Mouse (Mus musculus): Measurements from ENCODE around the gene Olfml2a. TPM values are rescaled to one million over a fixed set of nuclear protein-coding genes. Genes with fewer than 3 reads are reported as not detected.

Gene Olfml2a
- polyA plus RNA-seq, 1 experiment from 2014 or later: 3.6 TPM

DNA sequence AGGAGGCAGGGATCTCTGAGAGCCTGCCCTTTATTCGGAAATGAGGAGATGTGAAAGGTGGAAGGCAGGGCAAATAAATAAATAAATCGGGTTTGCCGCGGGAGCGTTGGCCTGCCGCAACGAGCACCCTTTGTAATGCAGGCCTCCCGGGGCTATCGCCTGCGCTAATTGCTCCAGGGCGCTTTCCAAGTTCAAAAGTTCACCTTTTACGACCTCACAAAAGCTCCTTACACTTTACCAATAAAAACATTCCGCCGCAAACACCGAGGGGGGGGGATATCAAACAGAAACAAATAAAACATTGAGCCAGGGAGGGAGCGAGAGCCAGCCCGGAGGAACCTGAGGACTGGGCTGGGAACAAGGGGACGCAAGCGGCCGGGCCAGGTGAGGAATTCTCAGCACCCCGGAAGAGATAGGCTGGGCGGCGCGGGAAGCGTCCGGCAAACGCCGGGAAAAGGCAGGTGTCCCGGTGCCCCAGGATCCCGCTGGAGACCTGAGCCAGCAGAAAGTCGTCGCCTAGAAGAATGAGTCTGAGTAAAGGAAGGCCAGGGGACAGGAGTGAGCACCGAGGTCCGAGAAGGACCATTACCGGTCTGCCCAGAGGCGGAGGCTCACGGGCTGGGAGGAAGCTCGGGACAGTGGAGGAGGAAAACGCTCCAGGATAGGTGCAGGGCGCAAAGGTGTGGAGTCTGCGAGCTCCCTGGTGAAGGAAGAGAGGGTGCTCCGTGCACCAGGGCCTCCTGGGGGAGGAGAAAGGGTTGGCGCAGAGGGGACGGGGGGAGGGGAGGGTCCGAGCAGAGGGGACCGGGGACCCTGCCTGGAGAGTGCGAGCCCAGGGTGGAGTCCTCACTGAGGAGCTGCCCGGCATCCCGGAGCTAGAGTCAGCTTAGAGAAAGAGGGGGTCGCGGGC, 6.4 kb upstream of the Olfml2a start:
- H3K9me3 ChIP-seq: no peaks in the 10 kb centered on the region
- peaks cover 9% of the 10 kb centered on the region for H3K27me3 ChIP-seq (replicated peaks)
- H3K27ac ChIP-seq: 0 out of 2 replicates have a peak overlapping the region, but pooled peaks have one; percentile 3
- H3K4me3 ChIP-seq: peak overlapping the region; percentile 61
- H3K9ac ChIP-seq: peak overlapping the region; percentile 74
- peaks cover 20% of the 10 kb centered on the region for H3K4me1 ChIP-seq
- WGBS: under 1% methylated on average over 46 of the region's 51 CpGs
- H3K36me3 ChIP-seq (replicated peaks): no peaks in the 10 kb centered on the region
- peak overlapping the region; percentile 98 for H3K4me2 ChIP-seq
- ATAC-seq (replicated peaks): peak; percentile 78

DNA sequence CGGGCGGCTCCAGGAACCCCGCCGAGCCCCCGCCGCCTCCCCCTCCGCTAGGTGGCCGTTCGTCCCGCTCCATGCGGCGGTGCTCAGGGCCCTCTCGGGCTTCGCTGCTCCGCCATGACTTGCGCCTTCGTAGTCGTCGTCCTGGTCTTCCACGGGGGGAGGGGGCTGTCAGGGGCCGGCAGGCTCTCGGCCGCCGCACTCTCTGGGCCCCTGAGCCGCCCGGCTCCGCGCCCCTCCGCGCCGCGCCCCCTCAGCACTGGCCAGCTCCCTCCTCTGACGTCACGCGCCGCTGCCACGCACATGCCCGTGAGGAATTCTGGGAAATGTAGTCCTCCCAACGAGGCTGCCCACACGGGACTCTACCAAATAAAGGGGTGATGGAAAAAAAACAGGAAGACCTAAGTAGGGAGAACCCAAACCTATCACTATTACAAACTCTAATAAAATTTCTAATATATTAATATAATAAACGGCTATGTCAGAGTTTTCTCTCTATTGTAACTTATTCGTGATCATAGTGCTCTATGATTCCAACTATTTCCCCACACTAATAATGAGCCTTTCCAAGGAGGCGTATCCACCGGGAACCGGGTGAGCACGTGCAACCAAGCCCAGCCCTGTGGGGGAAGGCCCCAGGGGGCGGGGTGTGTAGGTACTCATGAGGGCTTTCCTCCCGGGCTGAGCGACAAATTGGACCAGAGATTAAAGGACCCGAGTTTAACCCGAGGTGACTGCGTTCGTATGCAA, 5.5 kb upstream of the Olfml2a start:
- Histone ChIP-seq H3K27me3 (replicated peaks) (peaks cover 11% of the 10 kb centered on the region), H3K4me1 (peaks cover 21% of the 10 kb centered on the region), H3K36me3 (replicated peaks) (no peaks in the 10 kb centered on the region), H3K27ac (0 out of 2 replicates have a peak overlapping the region, but pooled peaks have one; percentile 3), H3K9ac (peak overlapping the region; percentile 74), H3K4me2 (peak overlapping the region; percentile 98), H3K9me3 (no peaks in the 10 kb centered on the region), H3K4me3 (peak overlapping the region; percentile 61)
- under 1% methylated on average over 36 of the region's 53 CpGs for WGBS
- ATAC-seq (replicated peaks): peak; percentile 95

DNA sequence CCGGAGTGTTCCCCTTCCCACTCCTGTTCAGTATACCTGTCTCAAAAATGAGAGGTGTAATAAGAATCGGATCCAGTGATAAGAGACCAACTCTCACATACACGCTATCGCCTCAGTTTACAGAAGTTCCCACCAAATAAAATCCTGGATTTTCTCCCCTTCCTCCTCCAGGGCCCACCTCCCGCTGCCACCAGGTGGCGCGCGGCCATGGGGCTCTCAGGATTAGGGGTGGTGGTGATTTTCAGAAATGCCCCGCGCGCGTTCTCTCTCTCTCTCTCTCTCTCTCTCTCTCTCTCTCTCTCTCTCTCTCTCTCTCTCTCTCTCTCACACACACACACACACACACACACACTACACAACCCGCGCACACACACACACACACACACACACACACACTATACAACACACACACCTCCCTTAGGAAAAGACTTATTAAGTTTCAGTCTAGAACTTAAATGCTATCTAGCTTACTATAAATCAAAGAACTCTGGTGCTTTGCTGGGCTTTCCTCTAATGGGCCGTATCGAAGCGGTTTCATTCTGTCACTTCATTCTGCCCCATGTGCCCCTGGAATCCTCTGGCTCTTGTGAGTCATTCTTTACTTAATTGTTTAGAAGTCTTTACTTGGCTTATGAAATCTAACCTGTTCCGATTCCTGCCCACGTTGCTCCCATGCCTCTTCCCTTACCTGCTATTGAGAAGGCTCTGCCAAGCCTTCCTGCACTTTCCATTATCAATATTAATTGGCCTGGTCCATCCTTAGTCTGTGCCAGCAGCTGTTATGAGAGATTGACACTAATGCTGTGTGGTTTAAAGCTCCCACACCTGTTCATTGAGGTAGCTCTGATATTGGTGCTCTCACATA, 4.4 kb upstream of the Olfml2a start, which contains the start of gene Nr6a1:
Gene Nr6a1 (minus strand): TSS at position 574 of the 865 bp plus-strand sequence.
- ATAC-seq (replicated peaks): peak; percentile 37
- Histone ChIP-seq H3K4me3 (peak within 1 kb of the TSS; percentile 61), H3K4me2 (peak within 1 kb of the TSS; percentile 98), H3K9ac (0 out of 2 replicates have a peak within 1 kb of the TSS, but pooled peaks have one; percentile 10), H3K9me3 (no peaks in the 10 kb centered on the region), H3K27ac (no peak within 1 kb of the TSS), H3K36me3 (replicated peaks) (no peaks in the 10 kb centered on the region), H3K4me1 (peaks cover 29% of the 10 kb centered on the region), H3K27me3 (replicated peaks) (peaks cover 14% of the 10 kb centered on the region)
- WGBS: 13% methylated on average over 14 of the region's 19 CpGs

DNA sequence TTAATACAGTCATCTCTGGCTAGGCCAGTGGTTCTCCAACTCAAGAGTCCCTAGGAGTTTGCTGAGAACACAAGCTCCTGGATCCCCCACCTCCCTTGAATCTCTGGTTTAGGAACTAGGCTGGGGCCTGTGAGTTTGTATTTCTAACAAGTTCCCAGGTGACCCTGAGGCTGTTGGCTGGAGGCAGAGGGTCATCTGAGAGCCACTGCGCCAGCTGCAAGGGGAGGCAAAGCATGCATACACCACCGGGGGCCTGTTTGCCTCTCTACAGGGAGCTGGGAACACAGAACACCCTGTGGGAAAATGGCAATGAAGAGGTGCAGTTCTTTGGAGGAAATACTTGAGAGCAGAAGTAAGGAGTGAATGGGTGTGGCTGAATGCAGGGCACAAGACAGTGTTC, 1.5 kb upstream of the Olfml2a start:
- Histone ChIP-seq H3K9ac (no peak overlapping the region), H3K27ac (no peak overlapping the region), H3K9me3 (no peaks in the 10 kb centered on the region), H3K36me3 (replicated peaks) (no peaks in the 10 kb centered on the region), H3K4me1 (peaks cover 18% of the 10 kb centered on the region), H3K4me2 (no peak overlapping the region), H3K4me3 (no peak overlapping the region), H3K27me3 (replicated peaks) (0 out of 2 replicates have a peak, but pooled peaks cover 9% of the 10 kb centered on the region)
- no peak for ATAC-seq (replicated peaks)
- 68% methylated on average over 2 of the region's 2 CpGs for WGBS

DNA sequence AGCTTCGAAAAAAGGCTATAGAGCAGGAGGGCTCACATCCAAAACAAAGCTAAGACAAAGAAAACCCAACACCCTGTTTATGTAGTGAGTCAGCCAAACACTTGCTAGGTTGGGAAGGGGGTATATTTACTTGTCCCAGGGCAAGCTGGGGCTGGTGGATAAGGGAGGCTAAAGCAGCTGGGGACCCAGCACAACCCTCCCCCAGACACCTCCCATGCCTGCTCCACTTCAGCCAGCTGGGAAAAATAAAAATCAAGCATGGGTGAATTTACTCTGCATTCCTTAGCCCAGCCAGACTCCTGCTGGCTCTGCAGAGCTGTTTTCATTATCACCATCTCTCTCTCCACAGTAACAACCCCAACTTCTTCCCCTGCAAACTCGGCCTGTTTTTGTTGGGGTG, 2.2 kb downstream of the Olfml2a start:
- Histone ChIP-seq H3K9ac (no peak overlapping the region), H3K9me3 (no peaks in the 10 kb centered on the region), H3K4me3 (no peak overlapping the region), H3K4me1 (peaks cover 9% of the 10 kb centered on the region), H3K27me3 (replicated peaks) (0 out of 2 replicates have a peak, but pooled peaks cover 6% of the 10 kb centered on the region), H3K4me2 (no peak overlapping the region), H3K36me3 (replicated peaks) (no peaks in the 10 kb centered on the region), H3K27ac (no peak overlapping the region)
- WGBS: 20% methylated on average over 2 of the region's 2 CpGs
- ATAC-seq (replicated peaks): no peak

DNA sequence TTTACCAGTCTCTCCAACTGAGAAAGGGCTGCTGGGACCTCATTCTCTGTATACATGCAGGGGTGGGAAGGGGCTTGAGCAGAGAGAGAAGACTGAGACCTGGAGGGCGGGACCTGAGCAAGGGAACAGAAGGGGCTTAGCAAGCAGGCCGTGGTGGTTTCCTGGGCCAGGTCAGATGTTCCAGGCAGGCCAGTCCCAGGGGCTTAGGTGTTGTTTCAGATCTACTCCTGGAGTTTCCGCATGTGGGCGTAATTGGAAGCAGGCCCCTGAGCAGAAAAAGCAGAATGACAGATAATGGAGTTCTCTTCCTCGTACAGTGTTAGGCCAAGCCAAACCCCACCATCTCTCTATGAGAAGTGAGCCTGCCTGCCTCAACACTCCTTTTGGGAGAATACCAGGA, 3.2 kb downstream of the Olfml2a start:
- Histone ChIP-seq H3K27ac (no peak overlapping the region), H3K9me3 (no peaks in the 10 kb centered on the region), H3K36me3 (replicated peaks) (no peaks in the 10 kb centered on the region), H3K4me3 (no peak overlapping the region), H3K4me1 (peaks cover 9% of the 10 kb centered on the region), H3K27me3 (replicated peaks) (0 out of 2 replicates have a peak, but pooled peaks cover 6% of the 10 kb centered on the region), H3K4me2 (no peak overlapping the region), H3K9ac (no peak overlapping the region)
- no peak for ATAC-seq (replicated peaks)
- 47% methylated on average over 5 of the region's 5 CpGs for WGBS

DNA sequence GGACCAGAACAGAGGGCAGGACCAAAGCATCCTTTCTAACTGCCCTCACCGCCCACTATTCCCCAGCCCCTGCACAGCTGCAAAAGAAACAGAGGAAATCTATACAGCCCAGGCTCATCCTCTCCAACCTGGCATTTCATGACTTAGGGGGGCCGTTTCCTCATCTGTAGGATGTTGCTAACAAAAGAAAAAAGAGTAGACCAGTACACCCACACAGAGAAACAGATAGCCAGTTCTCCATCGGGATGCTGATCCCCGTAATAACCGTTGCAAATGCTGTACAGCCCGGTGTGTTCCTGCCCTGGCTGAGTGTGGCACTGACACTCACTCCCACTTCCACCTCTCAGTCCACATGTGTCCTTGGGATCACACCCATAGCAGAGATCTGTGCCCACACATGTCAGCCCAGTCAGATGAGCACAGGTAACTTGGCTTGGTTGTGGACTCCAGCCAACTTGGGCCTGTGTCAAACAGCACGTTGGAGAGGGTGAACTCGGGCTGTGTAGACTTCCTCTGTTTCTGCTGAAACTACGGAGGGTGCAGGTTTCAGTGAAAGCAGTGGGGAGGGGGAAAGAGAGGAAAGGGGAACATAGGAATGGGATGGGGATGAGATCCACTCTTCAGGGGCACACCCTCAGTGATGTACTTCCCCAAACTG, 5.1 kb downstream of the Olfml2a start:
- H3K27me3 ChIP-seq (replicated peaks): 0 out of 2 replicates have a peak, but pooled peaks cover 4% of the 10 kb centered on the region
- ATAC-seq (replicated peaks): no peak
- no peak overlapping the region for H3K4me2 ChIP-seq
- no peaks in the 10 kb centered on the region for H3K9me3 ChIP-seq
- 79% methylated on average over 9 of the region's 9 CpGs for WGBS
- H3K9ac ChIP-seq: no peak overlapping the region
- H3K27ac ChIP-seq: no peak overlapping the region
- H3K4me3 ChIP-seq: no peak overlapping the region
- H3K4me1 ChIP-seq: peaks cover 3% of the 10 kb centered on the region
- H3K36me3 ChIP-seq (replicated peaks): no peaks in the 10 kb centered on the region

DNA sequence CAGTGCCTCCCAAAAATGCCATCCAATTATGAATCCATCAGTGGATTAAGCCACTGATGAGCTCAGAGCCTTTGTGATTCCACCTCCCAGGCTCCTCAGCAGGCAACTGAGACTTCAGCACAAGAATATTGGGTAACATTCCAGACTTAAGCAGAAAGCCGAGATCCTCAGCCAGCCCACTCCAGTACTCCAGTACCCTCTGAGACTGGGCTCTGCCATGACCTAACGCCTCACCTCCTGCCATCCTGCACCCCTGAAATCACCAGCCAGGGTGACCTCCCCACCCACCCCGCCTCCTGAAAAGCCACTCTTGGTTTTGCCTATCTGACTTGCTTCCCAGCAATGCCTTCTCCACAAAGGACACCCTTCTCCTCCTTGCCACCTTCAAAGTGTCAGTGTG, 5.6 kb downstream of the Olfml2a start:
- H3K27me3 ChIP-seq (replicated peaks): 0 out of 2 replicates have a peak, but pooled peaks cover under 1% of the 10 kb centered on the region
- H3K27ac ChIP-seq: no peak overlapping the region
- no peak overlapping the region for H3K9ac ChIP-seq
- H3K4me1 ChIP-seq: no peaks in the 10 kb centered on the region
- no peaks in the 10 kb centered on the region for H3K9me3 ChIP-seq
- no peaks in the 10 kb centered on the region for H3K36me3 ChIP-seq (replicated peaks)
- no peak overlapping the region for H3K4me3 ChIP-seq
- ATAC-seq (replicated peaks): no peak
- no peak overlapping the region for H3K4me2 ChIP-seq
- 62% methylated on average over 3 of the region's 3 CpGs for whole genome bisulfite sequencing

DNA sequence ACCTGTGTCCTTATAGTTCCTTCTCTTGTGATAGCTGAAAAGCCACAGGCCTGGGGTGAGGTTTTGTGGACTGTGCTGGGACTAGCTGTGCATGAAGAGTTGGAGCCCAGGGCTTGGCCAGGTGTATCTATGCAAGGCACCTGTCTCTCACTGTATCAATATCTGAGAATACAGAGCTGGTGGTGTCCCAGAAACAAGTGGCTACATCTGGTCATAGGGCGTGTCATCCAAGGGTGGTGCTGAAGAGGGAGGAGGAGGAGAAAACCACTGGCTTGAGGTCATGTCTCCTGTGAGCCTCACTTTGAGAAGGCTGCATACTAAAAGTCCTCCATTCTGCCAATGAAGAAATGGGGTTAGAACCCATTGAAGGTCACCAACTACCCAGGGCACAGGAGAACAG, 6.2 kb downstream of the Olfml2a start:
- H3K9ac ChIP-seq: no peak overlapping the region
- no peaks in the 10 kb centered on the region for H3K36me3 ChIP-seq (replicated peaks)
- H3K9me3 ChIP-seq: no peaks in the 10 kb centered on the region
- H3K27ac ChIP-seq: no peak overlapping the region
- no peak overlapping the region for H3K4me3 ChIP-seq
- H3K4me2 ChIP-seq: no peak overlapping the region
- H3K27me3 ChIP-seq (replicated peaks): no peaks in the 10 kb centered on the region
- no peak for ATAC-seq (replicated peaks)
- 97% methylated on average over 1 of the region's 1 CpGs for WGBS
- H3K4me1 ChIP-seq: no peaks in the 10 kb centered on the region

DNA sequence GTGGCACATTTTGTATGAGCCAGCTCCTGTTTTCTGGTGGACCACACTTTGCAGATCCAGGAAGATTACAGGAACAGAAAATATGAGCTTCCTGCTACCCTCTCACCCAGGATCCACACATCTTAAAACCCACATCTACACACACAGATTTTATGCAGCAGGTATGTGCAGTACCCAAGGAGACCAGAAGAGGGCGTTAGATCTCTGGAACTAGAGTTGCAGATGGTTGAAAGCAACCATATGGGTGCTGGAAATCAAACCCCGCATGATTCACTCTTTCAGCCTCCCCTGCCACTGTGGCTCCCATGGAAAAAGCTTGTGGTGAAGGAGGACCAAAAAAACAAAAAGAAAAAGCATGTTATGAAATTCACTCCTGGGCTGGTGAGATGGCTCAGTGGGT, 7.3 kb downstream of the Olfml2a start:
- Histone ChIP-seq H3K36me3 (replicated peaks) (no peaks in the 10 kb centered on the region), H3K4me2 (no peak overlapping the region), H3K9me3 (no peaks in the 10 kb centered on the region), H3K4me3 (no peak overlapping the region), H3K27ac (no peak overlapping the region), H3K9ac (no peak overlapping the region), H3K27me3 (replicated peaks) (no peaks in the 10 kb centered on the region), H3K4me1 (no peaks in the 10 kb centered on the region)
- 84% methylated on average over 2 of the region's 2 CpGs for WGBS
- no peak for ATAC-seq (replicated peaks)

DNA sequence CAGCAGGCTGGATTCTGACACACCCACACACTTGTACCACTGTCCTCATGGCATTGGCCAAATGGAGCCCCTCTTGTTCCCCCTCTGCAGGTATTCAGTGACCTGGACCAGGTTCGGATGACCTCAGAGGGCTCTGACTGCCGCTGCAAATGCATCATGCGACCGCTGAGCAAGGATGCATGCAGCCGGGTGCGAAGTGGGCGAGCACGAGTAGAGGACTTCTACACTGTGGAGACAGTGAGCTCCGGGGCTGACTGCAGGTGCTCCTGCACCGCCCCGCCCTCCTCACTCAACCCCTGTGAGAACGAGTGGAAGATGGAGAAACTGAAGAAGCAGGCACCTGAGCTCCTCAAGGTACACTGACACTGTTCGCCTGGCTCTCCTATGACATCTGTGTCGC, 9.6 kb downstream of the Olfml2a start:
- whole genome bisulfite sequencing: 86% methylated on average over 14 of the region's 14 CpGs
- no peaks in the 10 kb centered on the region for H3K4me1 ChIP-seq
- no peaks in the 10 kb centered on the region for H3K9me3 ChIP-seq
- no peak overlapping the region for H3K27ac ChIP-seq
- H3K9ac ChIP-seq: no peak overlapping the region
- no peaks in the 10 kb centered on the region for H3K27me3 ChIP-seq (replicated peaks)
- H3K4me2 ChIP-seq: no peak overlapping the region
- no peaks in the 10 kb centered on the region for H3K36me3 ChIP-seq (replicated peaks)
- no peak overlapping the region for H3K4me3 ChIP-seq
- no peak for ATAC-seq (replicated peaks)

Measured in midbrain, embryonic 15.5 days (tissue).